Mouse (Mus musculus) liver, embryonic 16.5 days (tissue): ENCODE results near the gene Hpse2. TPM values are rescaled to one million over a fixed set of nuclear protein-coding genes. Genes with fewer than 3 reads are reported as not detected.

Experiments
- ATAC-seq: fragments of 200-750 bp; cut with Nextera tagmentation; 2 replicates; pipeline ENCODE4 v1.8.0; 2017; ENCODE audit warnings: low read depth, mild to moderate bottlenecking, moderate number of reproducible peaks, moderate library complexity
- H3K27ac ChIP-seq: fragments of 300-500 bp; sonication (generic); 2 replicates; pipeline ENCODE4 v1.5.1; 2014; ENCODE audit warnings: mild to moderate bottlenecking, low read length
- H3K27me3 ChIP-seq: fragments of 300-500 bp; sonication (generic); 2 replicates; pipeline ENCODE4 v1.6.1; 2014; ENCODE audit warnings: low read depth, low read length, mixed read lengths; ENCODE audit not compliant: control insufficient read depth, insufficient read depth
- H3K36me3 ChIP-seq: fragments of 300-500 bp; sonication (generic); 2 replicates; pipeline ENCODE4 v1.6.1; 2014; ENCODE audit warnings: mild to moderate bottlenecking; ENCODE audit not compliant: control insufficient read depth, insufficient read depth
- H3K4me1 ChIP-seq: fragments of 300-500 bp; sonication (generic); 2 replicates; pipeline ENCODE4 v1.6.1; 2014; ENCODE audit warnings: low read depth, low read length, mixed read lengths; ENCODE audit not compliant: control insufficient read depth
- H3K4me2 ChIP-seq: fragments of 300-500 bp; sonication (generic); 2 replicates; pipeline ENCODE4 v1.6.1; 2014; ENCODE audit warnings: low read depth, low read length, mixed read lengths
- H3K4me3 ChIP-seq: fragments of 300-500 bp; sonication (generic); 2 replicates; pipeline ENCODE4 v1.5.1; 2014; ENCODE audit warnings: low read depth, mild to moderate bottlenecking, low read length
- H3K9ac ChIP-seq: fragments of 300-500 bp; sonication (generic); 2 replicates; pipeline ENCODE4 v1.6.1; 2014; ENCODE audit warnings: low read depth, low read length
- H3K9me3 ChIP-seq: fragments of 300-500 bp; sonication (generic); replicated peaks from 2 replicates; pipeline ENCODE4 v1.6.1; 2016; ENCODE audit warnings: low read length; ENCODE audit not compliant: control insufficient read depth
- WGBS: fragments of 180-500 bp; shearing (Covaris S2); extraction: QIAGEN DNeasy Blood & Tissue Kit; methylation state at CpG from one replicate; pipeline ENCODE4 v1.1.7; 2014; ENCODE audit not compliant: insufficient replicate concordance; 5-methylcytosine and 5-hydroxymethylcytosine counted together
- polyA plus RNA-seq: library from polyadenylated mRNA; unstranded; fragments of >200 nt; fragmentation: Nextera tagmentation; extraction: Ambion mirVana; gene quantifications from 2 replicates; pipeline ENCODE4 v1.2.1, GENCODE M21; 2015

Hpse2 gene
- polyA plus RNA-seq, 1 experiment from 2014 or later = not detected

GRCm38 (mm10) chr19:42869663-42870530 lies 518.3 kb downstream of the Hpse2 start:
- no peak overlapping the region for H3K9ac ChIP-seq
- no peaks in the 10 kb centered on the region for H3K4me1 ChIP-seq
- H3K4me3 ChIP-seq = no peak overlapping the region
- H3K9me3 ChIP-seq = no peaks in the 10 kb centered on the region
- H3K36me3 ChIP-seq = no peaks in the 10 kb centered on the region
- H3K4me2 ChIP-seq = no peak overlapping the region
- ATAC-seq = no peak
- 62% methylated on average over 8 of the region's 8 CpGs for WGBS
- H3K27me3 ChIP-seq = no peaks in the 10 kb centered on the region
- no peak overlapping the region for H3K27ac ChIP-seq

DNA sequence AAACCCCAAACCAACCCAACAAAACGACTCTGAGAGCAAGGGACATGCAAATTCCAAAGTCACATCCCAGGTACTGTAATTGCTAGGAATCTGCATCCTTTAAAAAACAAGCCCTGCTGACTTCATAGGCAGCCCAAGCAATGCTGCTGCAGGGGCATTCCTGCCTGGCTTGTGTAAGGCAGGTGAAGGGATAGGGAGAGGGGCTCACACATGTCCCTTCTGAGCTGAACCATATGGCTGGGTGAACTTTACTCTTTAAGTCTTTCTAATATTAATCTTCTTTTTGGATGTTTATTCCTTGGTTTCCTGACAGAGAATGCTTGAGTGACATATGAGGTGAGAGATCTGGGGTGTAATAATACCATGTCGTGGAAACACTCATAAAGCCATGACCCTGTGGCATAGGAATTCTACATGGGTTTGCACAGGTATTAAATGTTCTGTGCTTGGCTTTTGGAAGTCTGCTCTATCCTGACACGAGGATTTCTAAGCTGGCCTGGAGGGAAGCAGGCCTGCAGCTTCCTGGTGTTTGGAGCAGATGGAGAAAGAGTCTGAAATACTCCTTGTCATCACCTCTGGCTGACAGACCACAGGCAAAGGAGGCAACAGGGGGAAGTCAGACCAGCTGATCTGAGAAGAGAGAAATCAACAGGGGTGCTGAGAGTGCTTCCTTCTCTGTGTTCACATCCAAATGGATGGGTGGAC lies 519.0 kb downstream of the Hpse2 start:
- Histone ChIP-seq H3K27me3 (no peaks in the 10 kb centered on the region), H3K4me2 (no peak overlapping the region), H3K36me3 (no peaks in the 10 kb centered on the region), H3K9me3 (no peaks in the 10 kb centered on the region), H3K4me1 (no peaks in the 10 kb centered on the region), H3K9ac (no peak overlapping the region), H3K4me3 (no peak overlapping the region), H3K27ac (no peak overlapping the region)
- no peak for ATAC-seq
- 24% methylated on average over 3 of the region's 3 CpGs for WGBS

GRCm38 (mm10) chr19:42863013-42863412 lies 525.1 kb downstream of the Hpse2 start:
- Histone ChIP-seq H3K9ac (no peak overlapping the region), H3K36me3 (no peaks in the 10 kb centered on the region), H3K4me3 (no peak overlapping the region), H3K27me3 (no peaks in the 10 kb centered on the region), H3K9me3 (no peaks in the 10 kb centered on the region), H3K4me2 (no peak overlapping the region), H3K27ac (no peak overlapping the region), H3K4me1 (no peaks in the 10 kb centered on the region)
- WGBS = 52% methylated on average over 3 of the region's 3 CpGs
- no peak for ATAC-seq

- H3K9ac ChIP-seq = no peak overlapping the region
- H3K36me3 ChIP-seq = no peaks in the 10 kb centered on the region
- H3K27ac ChIP-seq = no peak overlapping the region
- 82% methylated on average over 5 of the region's 5 CpGs for WGBS
- H3K27me3 ChIP-seq = no peaks in the 10 kb centered on the region
- no peaks in the 10 kb centered on the region for H3K9me3 ChIP-seq
- H3K4me1 ChIP-seq = no peaks in the 10 kb centered on the region
- ATAC-seq = no peak
- no peak overlapping the region for H3K4me2 ChIP-seq
- no peak overlapping the region for H3K4me3 ChIP-seq
Observed at GRCm38 (mm10) chr19:42857096-42857495, 531.1 kb downstream of the Hpse2 start.

DNA sequence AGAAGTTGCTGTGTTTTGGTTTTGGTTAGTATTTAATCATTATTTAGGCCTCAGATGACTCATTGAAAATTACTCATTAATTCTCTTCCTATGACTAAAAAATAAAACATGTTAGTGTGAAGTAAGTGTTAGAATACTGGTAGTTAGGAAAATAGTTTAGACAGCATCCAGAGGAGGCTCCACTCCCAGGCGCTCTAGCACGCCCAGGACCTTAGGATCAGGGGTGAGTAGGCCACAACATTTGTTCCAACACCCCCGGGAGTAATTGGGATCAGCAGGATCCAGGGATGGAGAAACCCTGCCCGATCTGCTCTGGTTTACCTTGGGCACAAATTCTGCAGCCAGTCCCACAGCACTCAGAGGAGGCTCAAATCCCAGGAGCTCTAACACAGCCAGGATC lies 532.5 kb downstream of the Hpse2 start:
- Histone ChIP-seq H3K4me1 (no peaks in the 10 kb centered on the region), H3K36me3 (no peaks in the 10 kb centered on the region), H3K9me3 (no peaks in the 10 kb centered on the region), H3K4me2 (no peak overlapping the region), H3K9ac (no peak overlapping the region), H3K27ac (no peak overlapping the region), H3K4me3 (no peak overlapping the region), H3K27me3 (no peaks in the 10 kb centered on the region)
- no peak for ATAC-seq
- 50% methylated on average over 4 of the region's 4 CpGs for WGBS

DNA sequence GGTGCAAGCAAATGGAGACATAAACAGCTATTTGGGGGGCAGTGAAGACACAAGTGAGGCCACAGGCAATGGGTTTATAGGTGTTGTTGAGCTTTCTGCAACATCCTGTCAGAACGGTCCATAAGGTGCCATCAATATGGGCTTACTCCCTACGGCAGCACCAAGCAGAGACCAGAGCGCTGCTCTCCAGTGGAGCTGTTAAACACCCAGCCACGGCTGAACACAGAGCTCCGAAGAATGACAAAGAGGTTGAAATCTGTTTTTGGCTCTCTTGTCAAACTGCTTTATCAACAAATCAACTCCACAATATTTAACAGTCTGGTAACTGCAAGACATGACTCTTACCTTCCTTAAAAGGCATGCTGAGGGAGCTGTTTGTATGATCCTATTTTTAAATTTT lies 537.7 kb downstream of the Hpse2 start:
- WGBS = 68% methylated on average over 5 of the region's 5 CpGs
- Histone ChIP-seq H3K4me1 (no peaks in the 10 kb centered on the region), H3K4me3 (no peak overlapping the region), H3K9me3 (no peaks in the 10 kb centered on the region), H3K9ac (no peak overlapping the region), H3K27ac (no peak overlapping the region), H3K27me3 (no peaks in the 10 kb centered on the region), H3K4me2 (no peak overlapping the region), H3K36me3 (no peaks in the 10 kb centered on the region)
- no peak for ATAC-seq

DNA sequence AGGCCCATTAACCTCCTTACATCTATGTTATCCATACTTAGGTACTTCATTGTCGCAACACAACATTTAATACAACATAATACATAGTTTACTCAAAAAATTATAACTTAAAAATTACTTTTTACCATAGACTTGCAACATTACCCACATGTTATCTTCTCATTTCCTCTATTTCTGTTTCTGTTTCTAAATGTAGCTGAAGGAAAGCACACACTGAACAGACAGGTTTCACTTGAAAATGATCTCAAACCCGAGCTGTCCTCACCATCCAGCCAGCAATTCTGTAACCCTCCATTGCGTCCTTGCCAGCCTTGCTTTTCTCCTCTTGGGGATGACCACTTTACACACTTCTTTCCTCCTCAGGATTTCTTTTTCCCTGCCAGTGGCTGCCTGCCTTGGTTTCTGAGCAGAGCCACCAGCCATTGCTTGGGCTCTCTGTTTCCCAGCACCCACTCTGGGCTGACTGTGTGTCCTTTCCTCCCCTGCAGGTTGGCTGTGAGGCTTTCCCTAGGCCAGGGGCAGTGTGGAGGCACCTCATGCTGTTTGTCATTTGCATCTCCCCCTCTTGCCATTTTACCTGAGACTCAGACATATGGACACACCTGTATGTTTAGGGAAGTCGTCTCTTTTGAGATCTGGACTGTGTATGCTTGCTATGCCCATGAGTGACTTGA lies 548.4 kb downstream of the Hpse2 start:
- H3K27ac ChIP-seq = no peak overlapping the region
- H3K36me3 ChIP-seq = no peaks in the 10 kb centered on the region
- H3K4me2 ChIP-seq = no peak overlapping the region
- no peaks in the 10 kb centered on the region for H3K9me3 ChIP-seq
- no peak for ATAC-seq
- no peak overlapping the region for H3K9ac ChIP-seq
- 53% methylated on average over 4 of the region's 4 CpGs for WGBS
- H3K27me3 ChIP-seq = no peaks in the 10 kb centered on the region
- H3K4me1 ChIP-seq = no peaks in the 10 kb centered on the region
- no peak overlapping the region for H3K4me3 ChIP-seq

GRCm38 (mm10) chr19:42839118-42839517 lies 549.0 kb downstream of the Hpse2 start:
- H3K27me3 ChIP-seq = no peaks in the 10 kb centered on the region
- no peaks in the 10 kb centered on the region for H3K4me1 ChIP-seq
- no peaks in the 10 kb centered on the region for H3K9me3 ChIP-seq
- 50% methylated on average over 2 of the region's 2 CpGs for WGBS
- no peak overlapping the region for H3K9ac ChIP-seq
- no peak for ATAC-seq
- H3K4me3 ChIP-seq = no peak overlapping the region
- no peak overlapping the region for H3K27ac ChIP-seq
- no peak overlapping the region for H3K4me2 ChIP-seq
- H3K36me3 ChIP-seq = no peaks in the 10 kb centered on the region

GRCm38 (mm10) chr19:42838271-42838670 lies 549.9 kb downstream of the Hpse2 start:
- no peak overlapping the region for H3K4me2 ChIP-seq
- WGBS = 78% methylated on average over 2 of the region's 2 CpGs
- no peaks in the 10 kb centered on the region for H3K4me1 ChIP-seq
- no peak overlapping the region for H3K27ac ChIP-seq
- no peaks in the 10 kb centered on the region for H3K27me3 ChIP-seq
- ATAC-seq = no peak
- no peaks in the 10 kb centered on the region for H3K36me3 ChIP-seq
- H3K9ac ChIP-seq = no peak overlapping the region
- H3K9me3 ChIP-seq = no peaks in the 10 kb centered on the region
- H3K4me3 ChIP-seq = no peak overlapping the region
